Mouse (Mus musculus) Muller cell, postnatal 12 days (primary cell): ENCODE measurements at regions not wholly inside any gene's neighbourhood (a gene's known extent, or its start where the extent isn't known, plus 50 kb on each side); places are given as distances from the start of the nearest gene placed in this dataset.

Source experiments
- DNase-seq: peaks from one replicate; pipeline ENCODE4 v3.0.0-alpha.2; 2015; ENCODE audit errors: inconsistent ontology term

GRCm38 (mm10) chr13:41694749-41695419, 89.2 kb downstream of the Tmem170b start:
- DNase-seq, result no peak

DNA sequence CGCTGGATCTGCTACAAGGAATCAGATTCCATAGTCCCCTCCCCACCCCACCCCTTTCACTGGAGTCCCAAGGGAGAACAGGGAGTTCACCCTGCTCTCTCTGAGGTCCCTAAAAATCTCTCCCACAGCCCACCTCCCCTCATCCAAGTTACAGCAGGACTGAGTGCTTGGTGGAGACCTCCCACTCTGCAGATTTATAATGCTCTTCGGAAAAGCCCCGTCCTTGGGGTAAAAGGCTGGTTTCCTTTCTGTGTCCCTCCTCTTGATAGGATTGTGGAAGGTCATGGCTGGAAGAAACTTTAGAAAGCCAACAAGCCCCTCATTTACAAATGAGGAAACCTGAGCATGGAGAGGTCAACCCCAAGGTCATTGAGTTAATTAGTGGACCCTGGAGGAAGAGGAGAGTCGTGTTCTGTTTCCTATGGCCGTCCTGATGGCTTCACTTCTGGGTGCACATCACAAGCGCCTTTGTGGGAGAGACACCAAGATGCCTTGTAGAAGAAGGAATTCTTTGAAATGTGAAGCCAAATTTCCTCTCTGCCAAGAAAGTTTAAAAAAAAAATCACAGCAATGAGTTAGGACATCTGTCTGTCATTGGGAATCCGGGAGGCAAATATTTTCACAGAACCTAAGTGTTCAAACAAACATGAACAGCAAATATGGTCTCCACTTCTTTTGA, 91.2 kb downstream of the Tmem170b start:
- no peak for DNase-seq

DNA sequence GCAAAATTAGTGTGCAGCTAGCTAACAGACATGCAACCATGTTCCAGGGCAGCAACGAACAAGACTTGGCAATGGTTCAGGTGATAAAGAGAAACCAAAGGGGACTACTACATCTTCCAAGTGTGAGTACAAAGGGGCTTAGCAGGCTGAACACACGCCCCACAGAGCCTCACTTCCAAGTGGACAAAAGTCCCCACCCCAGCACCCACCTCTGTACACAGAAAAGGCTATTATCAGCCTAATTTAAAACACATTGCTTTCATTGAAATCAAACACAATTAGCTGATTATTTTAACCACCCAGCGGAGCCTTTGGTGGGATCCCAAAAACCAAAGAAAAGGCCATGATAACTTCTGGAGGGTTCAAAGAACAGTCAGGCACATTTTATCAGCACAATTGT, 95.6 kb downstream of the Tmem170b start:
- DNase-seq, result no peak

GRCm38 (mm10) chr13:41701829-41702231, 96.1 kb downstream of the Tmem170b start:
- no peak for DNase-seq

DNA sequence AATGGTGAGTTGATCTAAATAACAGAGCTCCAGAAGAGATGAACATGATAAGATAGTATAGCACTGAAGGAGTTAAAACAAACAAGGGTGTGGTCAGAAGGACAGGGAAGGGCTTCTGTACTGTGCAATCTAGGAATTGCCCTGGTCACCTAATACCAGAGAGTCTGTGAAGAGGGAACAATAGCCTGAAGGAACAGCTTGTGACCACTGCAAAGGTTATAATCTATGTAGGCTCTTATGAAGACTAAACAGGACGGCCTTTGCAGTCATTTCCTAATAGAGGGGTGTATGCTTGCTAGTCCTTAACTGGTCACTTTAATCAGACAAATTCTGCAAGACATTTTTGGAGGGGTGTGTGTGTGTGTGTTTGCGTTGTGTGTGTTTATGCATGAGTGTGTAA, 97.5 kb downstream of the Tmem170b start:
- DNase-seq, result no peak

DNA sequence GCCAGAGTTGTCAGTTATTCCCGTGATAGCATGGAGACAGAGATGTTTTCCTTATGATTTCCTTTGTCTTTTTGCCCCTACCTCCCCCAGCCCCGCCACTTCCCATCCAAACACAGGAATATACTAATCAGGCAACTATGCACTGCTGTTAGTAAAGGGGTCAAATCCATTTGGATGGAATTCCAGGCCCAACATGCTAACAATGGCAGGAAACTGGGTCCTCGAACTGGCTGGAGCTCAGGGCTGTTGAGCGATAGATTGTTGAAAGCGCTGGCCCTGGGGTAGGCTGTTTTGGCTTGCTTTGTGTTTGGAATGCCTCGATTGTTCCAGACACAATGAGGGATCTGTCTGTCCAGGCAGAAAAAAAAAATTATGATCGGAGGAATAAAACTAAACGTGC, 97.9 kb downstream of the Tmem170b start:
- peak; percentile 84 for DNase-seq

GRCm38 (mm10) chr13:41704806-41705205, 99.1 kb downstream of the Tmem170b start:
- no peak for DNase-seq

DNA sequence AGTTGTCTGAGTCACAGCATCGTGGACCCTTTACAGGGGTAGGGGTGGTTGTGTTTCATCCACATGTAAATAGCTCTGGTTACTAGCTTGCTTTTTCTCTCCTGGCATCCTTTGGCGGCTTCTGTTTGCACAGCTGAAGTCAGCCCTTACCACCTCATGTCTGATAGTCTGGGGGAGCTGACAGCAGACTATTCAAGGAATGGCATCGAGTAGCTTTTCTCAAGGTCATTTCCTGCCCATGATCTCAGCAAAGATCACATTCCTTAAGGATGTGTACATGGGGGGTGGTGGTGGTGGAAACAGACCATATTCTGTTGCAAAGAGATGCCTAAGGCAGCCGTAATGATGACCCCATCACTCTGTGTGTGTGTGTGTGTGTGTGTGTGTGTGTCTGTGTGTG, 99.9 kb downstream of the Tmem170b start:
- peak; percentile 63 for DNase-seq

DNA sequence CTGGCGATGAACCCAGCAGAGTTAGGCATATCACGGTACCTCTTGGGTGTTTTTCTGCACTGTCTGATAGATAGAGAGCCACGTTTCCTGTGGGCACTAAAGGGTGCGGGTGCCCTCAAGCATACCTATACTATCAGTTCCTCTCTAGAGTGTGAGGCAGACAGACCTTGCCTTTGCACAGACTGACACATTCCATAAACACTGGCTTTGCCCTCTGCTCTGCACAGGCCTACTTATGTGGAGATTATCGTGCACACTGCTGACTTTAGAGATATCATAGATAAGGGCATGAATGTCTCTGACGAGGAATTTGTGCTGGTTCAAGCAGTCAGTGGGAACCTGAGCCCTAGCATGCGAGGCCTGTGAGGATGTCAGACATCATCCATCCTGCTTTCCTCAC, 102.1 kb downstream of the Tmem170b start:
- DNase-seq, result no peak

DNA sequence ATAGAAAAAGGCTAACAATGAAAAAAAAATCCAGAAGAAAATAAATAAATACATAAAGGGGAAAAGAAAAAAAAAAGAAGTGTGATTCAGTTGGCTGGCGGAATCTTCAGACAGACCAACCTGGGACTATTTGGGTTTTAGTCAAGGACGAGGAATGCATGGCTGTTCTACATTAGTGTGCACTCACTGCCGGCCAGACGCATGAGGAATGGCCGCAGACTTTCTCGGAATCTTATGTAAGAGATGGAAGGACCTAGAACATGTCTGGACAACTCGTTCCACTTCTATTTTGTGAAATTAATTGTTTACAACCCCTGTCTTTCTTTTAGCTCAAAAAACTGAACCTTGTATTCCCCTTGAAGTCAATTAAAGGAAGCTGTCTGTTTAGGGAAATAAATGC, 103.4 kb downstream of the Tmem170b start:
- DNase-seq, result no peak

DNA sequence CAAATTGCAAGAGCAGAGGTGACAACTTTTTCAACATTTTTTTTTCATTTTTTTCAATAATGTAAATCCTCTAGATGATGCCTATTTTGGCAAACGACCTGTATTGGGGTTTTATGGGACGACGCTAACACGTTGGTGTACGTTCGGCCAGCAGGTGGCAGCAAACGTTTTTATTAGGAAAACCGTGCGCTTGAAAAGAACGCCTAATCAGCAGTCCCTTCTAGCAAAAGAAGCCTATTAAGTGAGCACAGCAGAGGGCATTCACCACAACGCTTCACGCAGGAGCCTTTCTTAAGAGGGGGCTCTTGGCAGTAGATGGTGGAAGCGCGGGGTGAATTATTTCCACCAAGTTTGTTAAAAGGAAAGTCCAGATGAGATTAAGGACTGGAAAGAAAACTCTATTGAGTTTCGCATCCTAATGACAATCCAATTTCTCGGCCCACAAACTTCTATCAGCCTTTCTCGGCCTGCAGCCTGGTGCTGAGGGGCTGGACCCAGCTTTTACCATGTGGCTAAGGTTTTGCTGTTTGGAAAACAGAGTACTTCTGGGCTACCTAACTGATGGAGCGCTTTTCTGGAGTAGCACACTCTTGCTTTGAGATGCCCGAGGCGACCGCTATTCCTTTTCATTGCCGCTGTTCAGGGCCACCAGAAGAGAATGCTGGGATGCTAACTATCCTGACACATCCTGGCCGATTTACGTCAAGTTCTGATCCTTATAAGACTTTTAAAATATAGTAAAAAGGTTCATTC, 103.9 kb downstream of the Tmem170b start:
- peak; percentile 71 for DNase-seq

GRCm38 (mm10) chr13:41712616-41713015, 106.9 kb downstream of the Tmem170b start:
- no peak for DNase-seq
